Mouse (Mus musculus) gastrocnemius, adult 18-20 months (tissue): ENCODE data around the gene Grk6. TPM values are rescaled to one million over a fixed set of nuclear protein-coding genes. Genes with fewer than 3 reads are reported as not detected.

Experiments
- DNase-seq: peaks from one replicate; pipeline ENCODE4 v3.0.0; 2021; ENCODE audit warnings: low spot score
- total RNA-seq, 2 experiments: library from RNA; stranded (reverse); gene quantifications; 2 replicates each; pipeline ENCODE4 v1.2.3; 2021

Grk6 gene
- total RNA-seq, 2 experiments from 2014 or later, result 8.6 to 10.4 TPM

DNA sequence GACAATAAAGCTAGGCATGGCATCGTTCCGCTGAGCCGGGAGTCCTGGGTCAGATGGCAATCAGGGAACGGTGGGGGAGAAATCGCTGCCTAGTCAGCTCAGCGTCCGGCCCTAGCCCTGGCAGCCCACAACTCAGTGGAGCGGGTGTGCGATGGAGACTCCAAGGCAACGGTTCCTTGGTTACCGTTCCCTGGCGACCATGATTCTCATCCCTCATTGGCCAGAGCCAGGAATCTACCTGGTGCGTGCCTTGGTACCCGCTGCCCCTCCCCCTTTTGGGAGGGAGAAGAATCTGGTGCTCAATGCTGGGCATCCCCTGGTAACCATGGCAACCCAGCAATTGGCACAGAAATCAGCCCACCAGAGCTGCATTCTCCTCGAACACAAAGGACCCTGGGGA, 38.7 kb downstream of the Grk6 start:
- DNase-seq, result no peak

DNA sequence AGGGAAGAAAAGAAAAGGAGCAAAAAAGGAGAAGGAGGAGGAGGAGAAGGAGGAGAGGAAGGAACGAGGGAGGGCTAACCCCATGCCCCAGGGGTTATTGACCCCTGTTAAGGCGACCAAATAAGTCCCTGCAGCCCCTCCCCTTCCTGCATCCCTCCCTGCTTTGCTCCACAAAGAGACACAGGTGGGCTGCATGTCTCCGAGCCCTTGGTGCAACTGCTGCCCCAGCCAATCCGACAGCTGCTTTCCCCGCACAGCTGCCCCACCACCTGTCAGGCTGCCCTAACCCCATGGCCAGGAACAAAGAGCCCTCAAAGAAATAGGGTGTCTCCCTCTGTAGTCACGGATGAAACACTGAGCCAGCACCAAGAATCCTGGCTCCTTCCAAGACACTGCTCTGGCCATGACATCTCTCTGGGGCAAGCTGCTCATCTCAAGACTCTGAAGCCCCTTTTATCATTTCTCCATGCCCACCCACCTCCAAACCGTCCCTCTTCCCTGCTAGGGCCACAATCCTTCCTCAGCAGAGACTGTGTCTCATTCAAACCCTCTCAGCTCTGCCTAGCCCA, 39.7 kb downstream of the Grk6 start:
- no peak for DNase-seq

DNA sequence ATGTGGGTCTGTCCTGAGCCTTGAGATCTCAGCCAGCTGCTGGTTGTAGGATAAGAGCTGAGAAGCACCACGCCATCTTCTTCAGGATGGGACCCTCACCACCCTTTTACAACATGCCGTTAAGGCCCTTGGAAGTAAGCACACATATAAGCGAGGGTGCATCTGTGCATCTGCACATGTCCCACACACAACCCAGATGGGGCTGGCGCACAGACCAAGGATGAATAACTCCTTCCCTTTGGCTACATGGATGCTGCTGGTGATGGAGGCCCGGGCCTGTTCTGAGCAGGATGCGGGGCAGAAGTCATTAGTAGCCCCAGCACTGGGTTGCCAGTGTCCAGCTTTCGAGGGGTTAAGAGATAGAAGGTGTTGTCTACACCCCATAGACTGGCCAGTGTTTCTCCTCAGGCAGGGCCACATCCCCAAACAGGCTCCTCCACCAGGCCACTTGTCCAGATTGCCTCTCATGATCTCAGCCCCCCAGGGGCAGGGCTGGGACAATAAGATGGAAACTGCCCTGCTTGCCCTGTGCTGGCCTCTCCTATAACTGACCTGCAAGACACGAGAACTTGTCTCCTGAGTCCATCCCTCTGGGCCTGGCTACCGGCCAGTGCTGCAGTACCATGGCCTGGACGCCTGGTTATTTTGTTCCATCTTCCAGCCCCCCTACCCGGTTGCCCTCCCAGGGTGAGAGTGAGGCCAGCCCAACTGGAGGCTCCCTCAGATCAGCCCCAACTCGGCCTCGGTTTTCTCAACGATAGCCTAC, 41.3 kb downstream of the Grk6 start:
- DNase-seq, result no peak

DNA sequence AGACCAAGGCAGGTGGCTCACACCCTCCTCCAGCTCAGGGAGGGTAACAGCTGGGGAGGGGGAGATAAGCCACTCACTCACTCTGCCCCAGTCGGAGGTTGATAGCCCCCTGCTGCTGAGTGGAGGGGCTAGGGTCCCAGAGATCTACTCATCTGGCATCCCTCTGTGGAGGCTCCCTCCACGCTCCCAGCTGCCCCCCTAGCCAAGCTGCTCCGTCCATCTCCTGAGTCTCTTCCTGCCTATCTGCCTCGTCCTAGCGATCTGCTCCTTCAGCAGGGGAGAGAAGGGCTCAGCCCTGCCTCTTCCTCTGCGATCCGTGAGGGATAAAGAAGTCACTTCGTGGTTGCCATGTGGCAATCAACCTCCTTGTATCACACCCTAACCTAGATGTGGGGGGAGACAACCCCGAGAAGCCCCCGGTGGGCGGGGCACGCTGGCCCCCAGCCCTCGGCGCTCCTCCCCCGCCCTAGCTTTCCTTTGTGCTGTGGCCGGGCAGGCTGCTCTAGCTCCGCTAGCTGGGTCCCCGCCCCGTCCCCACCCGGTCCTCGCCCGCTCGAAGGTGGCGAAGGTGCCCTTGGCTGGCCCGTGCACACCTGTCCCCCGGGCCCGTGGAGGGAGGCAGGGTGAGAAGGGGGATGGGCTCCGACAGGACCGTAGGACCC, 42.2 kb downstream of the Grk6 start:
- DNase-seq, result no peak

DNA sequence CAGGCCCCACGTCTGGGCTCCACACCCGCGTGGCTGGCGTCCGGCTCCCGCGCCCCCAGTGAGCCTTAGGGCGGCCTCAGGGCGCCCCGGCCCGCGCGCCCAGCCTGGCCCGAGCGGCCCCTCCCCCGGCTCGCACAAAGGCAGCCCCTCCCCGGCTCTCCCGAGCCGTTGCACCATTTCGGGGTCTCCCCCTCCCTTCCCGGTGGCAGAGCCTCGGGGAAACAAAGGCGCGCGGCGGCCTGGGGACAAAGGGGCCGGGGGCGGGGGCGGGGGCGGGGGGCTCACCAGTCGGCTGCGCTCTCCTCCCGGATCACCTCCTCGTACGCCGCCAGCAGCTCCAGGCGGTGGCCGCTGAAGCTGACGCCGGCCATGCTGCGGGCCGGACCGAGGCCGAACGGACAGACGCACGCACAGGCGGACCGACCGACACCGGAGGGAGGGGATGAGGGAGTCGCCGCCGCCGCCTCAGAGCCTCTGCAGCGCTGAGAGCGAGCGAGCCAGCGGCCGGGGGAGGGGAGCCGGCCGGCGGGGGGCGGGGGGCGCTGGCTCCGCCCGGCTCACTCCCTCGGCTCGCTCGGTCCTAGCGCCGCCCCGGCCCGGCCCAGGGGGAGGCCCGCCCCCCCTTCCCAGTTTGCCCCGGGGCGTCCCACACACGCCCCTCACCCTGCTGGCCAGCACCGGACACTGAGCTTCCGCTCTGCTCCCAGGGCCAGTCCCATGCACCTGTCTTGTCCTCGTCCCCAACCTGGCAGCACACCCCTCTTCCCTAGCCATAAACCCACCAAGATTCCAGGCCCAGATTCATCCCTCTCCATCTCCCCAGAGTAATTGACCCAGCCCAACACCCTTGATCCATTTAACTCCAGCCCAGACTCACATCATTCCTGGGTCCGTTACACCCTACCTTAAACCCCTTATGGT, 43.0 kb downstream of the Grk6 start, which contains the start of gene Dbn1:
Gene Dbn1, minus strand, starts transcription at position 534 of the 921 bp plus-strand sequence.
- DNase-seq, result no peak

DNA sequence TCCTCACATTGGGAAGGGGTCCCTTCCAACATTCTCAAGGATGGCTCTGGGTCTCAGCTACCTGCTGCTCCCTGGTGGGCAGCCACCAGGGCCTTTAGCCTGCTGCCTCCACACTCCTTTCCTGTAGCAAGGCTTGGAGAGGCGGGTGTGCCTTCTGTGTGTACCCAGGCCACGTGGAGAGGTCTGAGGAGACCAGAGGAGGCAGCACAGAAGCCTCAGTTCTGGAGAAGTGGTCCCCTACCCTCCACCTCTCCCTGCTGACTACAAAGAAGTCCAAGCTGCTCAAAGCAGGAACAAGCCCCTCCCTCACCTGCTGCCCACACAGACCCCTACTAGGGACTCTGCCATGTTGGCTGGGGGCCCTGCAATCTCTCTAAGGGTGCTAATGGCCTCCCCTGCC, 49.4 kb downstream of the Grk6 start:
- DNase-seq, result no peak

DNA sequence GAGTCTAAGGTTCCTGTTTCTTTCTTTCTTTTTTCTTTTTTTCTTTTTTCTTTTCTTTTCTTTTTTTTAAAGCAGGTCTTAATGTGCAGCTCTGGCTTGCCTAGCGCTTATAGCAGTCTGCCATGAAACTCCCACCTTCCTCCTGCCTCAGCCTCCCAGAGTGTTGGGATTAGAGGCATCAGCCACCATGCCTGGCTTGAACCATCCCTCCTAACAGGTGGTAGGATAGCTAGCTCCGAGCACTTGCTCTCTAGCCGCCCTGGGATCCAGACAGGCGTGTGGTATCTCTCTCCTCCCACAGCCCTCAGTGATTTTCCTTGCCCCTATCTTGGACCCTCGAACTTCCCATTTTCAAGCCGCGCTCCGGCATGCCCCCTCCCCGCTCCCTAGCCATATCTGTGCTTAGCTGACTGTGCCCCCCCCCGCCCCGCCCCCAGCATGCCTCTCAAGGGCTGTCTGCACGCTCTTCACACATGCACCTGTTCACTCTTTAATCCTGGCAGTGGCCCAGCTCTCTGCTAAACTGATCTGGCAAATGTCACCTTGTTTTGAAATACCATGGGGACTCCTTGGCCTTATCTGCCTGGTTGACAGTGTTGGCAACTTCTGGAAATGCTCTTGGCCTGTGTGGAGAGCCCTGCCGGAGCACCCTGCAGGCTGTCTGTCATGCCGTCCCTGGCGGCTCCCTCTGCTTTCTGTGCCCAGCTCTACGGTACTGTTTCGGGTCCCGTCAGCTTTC, 50.2 kb downstream of the Grk6 start:
- peak; percentile 75 for DNase-seq

DNA sequence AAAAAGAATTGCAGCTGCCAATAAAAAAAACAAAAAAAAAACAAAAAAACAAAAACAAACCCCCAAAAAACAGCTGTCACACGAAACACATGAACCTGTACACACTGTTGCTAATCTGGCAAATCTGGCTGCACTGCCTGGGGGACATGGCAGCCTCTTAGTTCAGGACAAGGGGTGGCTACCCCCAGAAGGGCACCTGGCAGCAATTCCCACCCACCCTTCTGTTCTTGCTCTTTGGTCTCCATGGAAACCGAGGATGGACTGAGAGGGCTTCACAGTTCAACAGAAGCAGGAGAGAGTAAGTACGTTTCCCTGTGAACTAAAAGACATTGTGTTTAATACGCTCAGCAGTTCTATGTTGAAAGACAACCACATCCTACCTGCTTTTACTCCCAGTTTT, 50.8 kb downstream of the Grk6 start:
- no peak for DNase-seq

DNA sequence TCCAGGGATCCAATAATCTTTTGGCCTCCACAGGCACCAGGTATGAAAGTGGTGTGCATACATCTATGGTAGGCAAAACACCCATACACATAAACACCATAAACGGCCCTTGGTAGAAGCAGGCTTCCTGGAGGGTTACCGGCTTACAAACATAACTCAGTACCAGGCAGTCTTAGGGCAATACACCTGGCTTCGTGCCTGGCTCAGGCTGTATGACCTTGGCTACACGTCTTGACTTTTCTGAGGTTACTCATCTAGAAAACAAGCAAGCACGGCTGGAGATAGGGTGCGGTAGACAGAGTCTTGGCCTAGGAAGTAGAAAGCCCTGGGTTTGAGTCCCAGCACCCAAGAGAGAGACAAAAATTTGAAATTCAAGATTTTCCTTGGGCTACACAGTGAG, 51.8 kb downstream of the Grk6 start:
- DNase-seq, result peak; percentile 56

DNA sequence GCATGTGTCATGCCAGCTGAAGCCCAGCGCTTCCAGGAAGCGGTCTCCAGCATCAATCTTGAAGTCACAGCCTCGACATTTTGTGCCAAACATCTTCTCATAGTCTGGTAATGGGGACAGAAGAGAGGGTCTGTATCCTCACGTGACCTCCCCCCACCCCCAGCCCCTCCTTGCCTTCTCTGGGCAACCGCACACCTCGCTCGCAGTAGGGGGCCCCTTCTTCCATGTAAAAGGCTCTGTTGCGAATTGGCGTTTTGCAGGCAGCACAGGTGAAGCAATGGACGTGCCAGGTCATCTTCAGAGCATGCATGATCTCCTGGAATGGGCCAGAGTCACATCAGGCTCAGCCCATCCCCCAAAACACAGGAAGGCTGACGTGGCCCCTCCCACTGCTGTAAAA, 54.0 kb downstream of the Grk6 start:
- DNase-seq, result no peak

DNA sequence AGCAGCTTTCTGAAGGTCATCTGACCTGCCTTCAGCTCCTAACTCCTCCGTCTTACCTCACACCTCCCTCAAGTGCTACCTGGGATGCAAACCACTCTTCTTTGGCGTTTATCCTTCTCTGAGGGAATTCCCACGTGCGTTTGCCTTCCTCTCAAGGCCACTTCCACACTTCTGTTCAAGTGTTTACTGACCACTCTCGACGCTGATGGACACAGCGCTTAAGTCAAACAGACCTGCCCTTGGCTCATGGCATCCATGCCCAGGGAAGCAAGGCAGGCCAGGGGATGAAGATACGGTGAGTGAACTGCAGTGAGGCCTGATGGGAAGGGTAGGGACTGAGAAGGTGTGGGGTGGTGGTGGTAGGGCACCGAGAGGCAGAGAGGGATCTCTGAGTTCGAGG, 55.7 kb downstream of the Grk6 start:
- DNase-seq, result no peak

DNA sequence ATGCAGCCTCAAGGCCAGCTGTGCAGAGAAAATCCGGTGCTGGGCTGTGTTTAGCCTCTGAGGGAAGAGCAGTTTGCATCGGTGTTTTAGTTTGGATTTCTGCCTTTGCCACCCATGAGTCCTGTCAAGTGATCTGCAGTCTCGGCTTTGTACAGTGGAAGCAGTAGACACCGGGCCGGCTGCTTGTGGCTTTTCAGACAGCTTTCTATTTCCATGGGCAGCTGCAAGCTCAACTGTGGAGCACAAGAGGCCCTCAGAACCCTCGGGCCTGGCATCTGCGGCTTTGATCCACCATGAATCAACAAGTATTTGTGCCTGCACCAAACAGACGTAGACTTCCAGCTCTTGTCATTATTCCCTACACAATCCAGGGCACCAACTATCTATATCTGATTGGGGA, 57.5 kb downstream of the Grk6 start:
- DNase-seq, result no peak

DNA sequence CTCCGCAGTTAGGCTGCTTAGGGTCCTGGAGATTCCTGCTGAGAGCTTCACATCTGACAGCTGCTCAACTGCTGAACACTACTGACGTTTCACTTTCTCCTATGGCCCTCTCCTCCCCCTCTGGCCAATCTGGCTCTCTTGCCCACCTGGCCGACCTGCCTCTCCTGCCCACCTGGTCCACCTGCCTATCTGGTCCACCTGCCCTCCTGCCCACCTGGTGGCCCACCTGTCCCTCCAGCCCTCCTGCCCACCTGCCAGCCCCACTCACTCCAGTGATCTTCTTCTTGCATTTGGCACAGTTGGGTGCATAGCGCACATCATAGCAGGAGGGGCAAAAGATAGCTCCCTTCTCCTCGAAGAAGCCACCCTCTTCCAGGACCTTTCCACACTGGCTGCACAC, 59.5 kb downstream of the Grk6 start:
- DNase-seq, result no peak

DNA sequence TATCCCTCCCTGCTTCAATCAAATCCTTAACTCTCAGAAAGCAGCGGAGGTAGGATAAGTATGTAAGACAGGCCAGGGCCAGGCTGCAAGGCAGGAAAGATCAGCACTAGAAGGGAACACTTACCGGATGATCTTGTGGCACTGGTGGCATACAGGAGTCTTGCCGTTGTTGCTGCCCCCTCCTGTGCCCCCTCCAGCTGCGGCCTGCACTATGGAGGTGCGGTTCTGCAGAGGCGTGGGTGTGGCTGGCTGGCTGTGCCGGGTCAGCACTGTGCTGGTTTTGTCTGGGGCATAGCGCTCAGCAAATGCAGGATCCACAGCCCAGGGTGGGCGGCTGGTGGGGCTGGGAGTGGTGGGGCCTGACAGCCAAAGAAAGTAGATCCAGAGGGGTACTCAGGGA, 60.9 kb downstream of the Grk6 start:
- no peak for DNase-seq

DNA sequence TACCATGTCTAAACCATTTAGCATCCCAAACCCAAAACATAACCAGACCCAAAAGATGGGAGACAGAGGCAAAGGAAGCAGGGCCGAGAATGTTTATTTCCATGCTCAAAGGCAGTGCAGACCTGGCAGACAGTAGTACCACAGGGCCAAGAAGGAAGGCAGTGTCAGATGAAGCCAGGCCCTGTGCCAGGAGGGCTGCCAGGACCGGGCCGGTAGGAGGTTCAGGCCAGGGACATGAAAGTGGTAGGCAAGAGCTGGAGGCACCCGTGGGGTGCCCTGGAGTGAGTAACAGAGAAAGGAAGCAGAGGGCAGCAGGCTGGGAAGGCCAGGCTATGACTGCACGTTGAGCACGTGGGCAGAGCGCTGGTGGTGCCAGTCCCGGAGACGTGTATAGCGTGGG, 61.8 kb downstream of the Grk6 start:
- peak; percentile 65 for DNase-seq

DNA sequence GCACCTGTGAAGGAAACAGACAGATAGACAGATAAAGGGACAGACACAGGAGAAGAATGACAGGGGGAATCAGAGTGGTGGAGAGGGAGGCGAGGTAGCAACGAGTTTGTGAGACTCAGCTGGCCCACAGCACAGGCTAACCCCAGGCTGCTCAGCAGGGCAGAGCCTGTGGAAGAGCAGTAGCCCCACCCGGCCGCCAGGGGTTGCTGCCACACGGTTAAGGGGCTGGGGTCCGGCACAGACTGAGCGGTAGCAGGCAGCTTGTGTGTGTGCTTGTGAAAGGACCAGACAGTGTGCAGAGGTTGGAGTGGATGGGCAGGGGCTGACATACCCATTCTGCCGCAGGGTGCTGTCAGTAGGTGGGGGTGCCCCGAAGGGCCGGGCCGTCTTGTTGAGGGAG, 63.0 kb downstream of the Grk6 start:
- DNase-seq, result no peak

DNA sequence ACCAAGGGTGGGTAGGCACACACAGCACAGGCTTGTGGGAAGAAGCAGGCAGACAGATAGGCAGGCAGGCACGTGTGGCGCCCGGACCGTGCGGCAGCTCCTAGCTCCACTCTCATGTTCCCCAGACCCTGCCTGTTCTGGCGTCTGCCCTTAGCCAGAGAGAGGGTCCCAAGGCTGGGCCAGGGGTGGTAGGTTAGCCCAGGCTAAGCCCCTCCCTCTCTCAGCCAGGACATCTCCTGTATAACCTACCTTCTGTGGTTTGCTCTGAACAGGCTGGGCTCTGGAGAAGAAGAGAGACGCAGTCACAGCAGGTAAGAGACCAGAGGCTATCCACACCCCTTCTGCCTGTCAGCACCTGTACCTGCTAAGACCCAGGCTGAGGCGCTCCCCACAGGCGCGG, 63.7 kb downstream of the Grk6 start:
- no peak for DNase-seq

DNA sequence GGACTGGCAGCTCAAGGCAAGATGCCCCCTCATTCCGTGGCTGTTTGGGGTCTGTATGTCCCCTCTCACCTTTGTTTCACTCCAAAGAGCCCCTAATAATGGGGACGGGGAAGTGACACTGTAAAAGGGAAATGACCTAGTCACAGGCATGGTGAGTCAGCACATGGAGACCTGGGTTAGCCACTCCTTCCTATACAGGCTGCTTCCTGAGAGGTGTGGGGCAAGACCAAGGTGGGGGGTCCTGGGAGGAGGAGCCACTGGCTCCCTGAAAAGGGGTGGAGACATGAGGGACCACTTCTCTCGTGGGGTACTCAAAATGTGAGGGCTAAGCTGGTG, 65.4 kb downstream of the Grk6 start:
- DNase-seq, result no peak
